Mouse (Mus musculus) spleen, adult 2 months (tissue): ENCODE data around the gene Rab3a.

Source experiments
- CTCF ChIP-seq: fragments of 200-500 bp; IDR thresholded peaks from 2 replicates; pipeline ENCODE4 v1.5.1; 2011; ENCODE audit warnings: mild to moderate bottlenecking, inconsistent platforms; ENCODE audit not compliant: insufficient read depth, insufficient read length, insufficient replicate concordance; ENCODE audit errors: extremely low read depth
- POLR2A ChIP-seq: fragments of 200-500 bp; IDR thresholded peaks from 2 replicates; pipeline ENCODE4 v1.6.1; 2011; ENCODE audit warnings: low read depth, low read length, inconsistent platforms

GRCm38 (mm10) chr8:70758616-70759561, 4.4 kb downstream of the Rab3a start:
- TF ChIP-seq POLR2A (no peak), CTCF (no peak)
